Mouse (Mus musculus): ENCODE results near the gene Mog. TPM values are rescaled to one million over a fixed set of nuclear protein-coding genes. Genes with fewer than 3 reads are reported as not detected.

The Mog gene
- polyA plus RNA-seq (2017; shearing (Covaris generic)), result not detected

DNA sequence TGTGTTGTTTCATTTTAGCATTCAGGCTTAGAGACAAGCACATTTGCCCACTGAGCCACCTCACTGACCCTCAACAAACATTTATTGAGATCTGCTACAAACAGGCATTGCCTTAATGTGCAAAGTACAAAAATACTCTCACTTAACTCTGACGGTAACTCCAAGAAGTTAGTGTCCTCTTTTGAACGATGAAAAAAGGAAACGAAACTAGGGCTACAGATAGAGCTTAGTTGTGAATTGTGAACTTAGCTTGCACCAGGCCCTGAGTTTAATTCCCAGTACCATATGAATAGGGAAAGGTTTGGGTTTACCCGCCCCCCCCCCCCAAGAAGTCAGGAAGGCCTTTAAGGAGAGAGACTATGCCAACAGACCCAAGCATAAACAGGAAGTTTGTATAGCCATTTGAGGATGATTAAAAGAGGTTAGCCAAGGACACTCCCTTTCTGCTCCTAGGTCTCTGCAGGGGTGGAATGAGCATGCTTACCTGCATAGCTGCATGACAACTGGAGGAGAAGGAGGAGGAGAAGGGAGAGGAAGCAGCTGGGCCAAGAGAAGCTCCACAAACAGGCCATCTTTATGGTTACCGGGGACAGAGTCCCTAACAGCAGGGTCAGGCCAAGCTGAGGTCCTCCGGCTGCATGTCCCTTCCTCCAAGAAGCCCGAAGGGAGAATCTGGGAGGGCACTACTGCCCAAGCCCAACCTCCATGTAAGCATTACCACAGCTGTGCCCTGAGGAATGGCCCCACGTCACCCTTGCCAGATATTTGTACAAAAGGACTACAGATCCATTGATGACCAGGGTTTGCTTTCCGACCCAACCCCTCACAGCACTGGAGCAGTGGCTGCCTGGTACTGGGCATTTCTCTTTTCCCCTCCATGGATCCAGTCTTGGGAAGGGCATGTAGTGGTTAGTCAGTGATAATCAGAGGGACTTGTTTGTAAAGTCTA, at the start of gene Mog:
TSS of gene Mog (minus strand) at position 771 of the 949 bp plus-strand sequence.

DNA sequence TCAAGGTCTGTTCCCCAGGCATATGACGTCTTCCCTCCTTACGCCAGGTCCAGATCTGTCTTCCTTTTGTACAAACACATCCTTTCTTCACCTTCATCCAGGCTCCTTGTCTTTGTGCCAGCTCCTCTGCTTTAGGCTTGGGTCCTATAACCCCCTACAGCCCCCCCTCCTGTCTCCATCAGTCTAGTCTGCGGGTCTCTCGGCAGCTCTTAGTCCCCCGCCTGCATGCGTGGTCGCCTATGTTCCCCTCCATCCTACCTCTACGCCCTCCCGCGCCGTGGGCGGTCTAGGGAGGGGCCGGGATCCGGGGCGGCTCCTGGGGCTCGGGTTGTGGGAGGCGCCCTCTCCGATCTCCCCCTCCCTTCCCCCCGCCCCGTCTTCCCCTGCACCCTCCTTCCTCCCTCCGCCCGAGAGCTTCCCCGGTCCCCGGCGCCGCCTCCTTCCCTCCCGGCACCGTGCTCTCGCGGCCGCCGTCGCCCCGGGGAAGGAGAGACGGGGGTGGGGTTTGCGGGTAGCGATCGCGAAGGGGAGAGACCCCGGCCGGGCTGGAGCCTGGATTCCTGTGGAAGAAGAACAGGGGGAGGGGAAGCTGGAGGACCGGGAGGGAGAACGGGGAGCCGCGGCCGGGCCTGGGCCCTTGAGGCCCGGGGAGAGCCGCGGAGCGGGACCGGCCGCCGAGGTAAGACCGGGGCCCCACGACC, 22.6 kb upstream of the Mog start, which contains the start of gene Gabbr1:
TSS of gene Gabbr1 (plus strand) at position 356 of the 701 bp plus-strand sequence.

DNA sequence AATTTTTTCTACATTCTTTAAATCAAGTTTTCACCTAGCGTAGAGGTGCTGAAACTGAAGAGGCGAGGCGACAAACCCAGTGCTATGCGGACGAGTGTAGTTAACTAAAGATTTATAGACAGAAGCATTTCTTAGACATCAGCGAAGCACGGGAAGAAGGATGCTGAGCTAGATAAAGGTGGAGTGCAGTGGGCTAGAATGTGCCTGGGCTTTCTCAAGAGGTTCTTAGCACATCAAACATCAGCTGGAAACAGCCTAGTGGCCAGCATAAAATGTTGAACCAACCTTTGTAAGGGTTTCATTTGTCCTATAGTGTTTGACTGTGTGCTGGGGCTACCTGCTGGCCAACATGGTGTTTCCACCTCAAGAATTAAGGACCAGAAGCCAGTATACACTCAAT, 22.3 kb downstream of the Mog start, which contains the start of gene Zfp57:
TSS of gene Zfp57 (plus strand) at position 301 of the 400 bp plus-strand sequence.

DNA sequence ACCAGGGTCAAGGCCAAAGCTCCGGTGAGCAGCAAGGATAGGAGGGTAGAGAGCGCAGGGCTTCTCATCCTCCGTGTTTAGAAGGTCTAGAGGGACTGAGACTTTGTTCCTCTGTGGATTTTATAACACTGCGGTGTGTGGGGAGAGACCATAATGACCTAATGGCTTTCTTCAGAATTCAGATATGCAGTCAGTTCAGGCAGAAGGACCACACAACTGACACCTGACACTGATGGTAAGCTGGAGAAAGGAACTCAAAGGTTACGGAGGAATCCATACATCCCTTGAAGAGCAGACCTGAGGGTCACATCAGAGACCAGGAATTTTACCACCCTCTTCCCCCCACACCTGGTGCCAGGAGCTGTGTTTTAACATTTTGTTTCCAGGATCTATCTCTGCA, 33.8 kb downstream of the Mog start, which contains the start of gene H2-M5:
TSS of gene H2-M5 (minus strand) at position 101 of the 400 bp plus-strand sequence.

DNA sequence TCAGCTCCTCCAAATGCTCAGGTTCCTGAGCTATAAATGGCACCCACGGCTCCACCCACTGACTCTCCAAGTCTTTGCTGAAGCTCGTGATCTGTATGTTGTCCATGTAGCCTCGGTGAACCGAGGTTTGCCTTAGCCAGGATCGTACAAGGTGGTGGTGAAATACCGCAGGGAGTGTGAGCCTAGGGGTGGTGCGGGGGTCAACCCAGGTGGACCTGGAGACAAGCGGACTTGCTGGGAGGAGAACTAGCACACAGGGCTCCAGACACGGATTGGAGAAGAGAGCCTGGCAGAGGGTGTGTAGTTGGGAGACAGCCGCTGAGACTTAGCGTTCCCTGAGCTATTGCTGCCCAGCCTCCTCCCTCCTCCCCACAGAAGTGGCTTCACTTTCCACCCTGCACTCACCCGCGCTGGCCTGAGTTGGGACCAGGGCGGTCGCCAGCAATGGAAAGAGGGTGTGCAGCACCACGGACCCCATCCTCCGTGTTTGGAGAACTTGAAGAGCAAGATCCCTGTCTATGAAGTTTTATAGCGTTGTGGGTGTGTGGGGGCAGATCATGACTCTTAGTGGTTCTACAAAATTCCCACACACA, 41.9 kb downstream of the Mog start, which contains the start of gene 2410137M14Rik:
TSS of gene 2410137M14Rik (minus strand) at position 17 of the 593 bp plus-strand sequence.

Other genes with a start within 250 kb of the Mog start
- gene H2-M10.6, start 211.2 kb downstream of the Mog start, polyA plus RNA-seq (2017; shearing (Covaris generic)), result not detected
- 178 TPM for gene Trim26, start 186.3 kb downstream of the Mog start, polyA plus RNA-seq (2017; shearing (Covaris generic))
- 0.31 TPM for gene Trim15, start 156.2 kb downstream of the Mog start, polyA plus RNA-seq (2017; shearing (Covaris generic))
- not detected for gene Trim10, start 153.8 kb downstream of the Mog start, polyA plus RNA-seq (2017; shearing (Covaris generic))
- gene Trim40, start 133.3 kb downstream of the Mog start, polyA plus RNA-seq (2017; shearing (Covaris generic)), result not detected
- not detected for gene Trim31, start 125.3 kb downstream of the Mog start, polyA plus RNA-seq (2017; shearing (Covaris generic))
- not detected for gene Rnf39, start 80.5 kb downstream of the Mog start, polyA plus RNA-seq (2017; shearing (Covaris generic))
- 176 TPM for gene Ppp1r11, start 71.7 kb downstream of the Mog start, polyA plus RNA-seq (2017; shearing (Covaris generic))
- 108 TPM for gene Znrd1, start 64.8 kb downstream of the Mog start, polyA plus RNA-seq (2017; shearing (Covaris generic))
- 4.0 TPM for gene Znrd1as, start 64.8 kb downstream of the Mog start, polyA plus RNA-seq (2017; shearing (Covaris generic))
- not detected for gene 2410137M14Rik, start 42.2 kb downstream of the Mog start, polyA plus RNA-seq (2017; shearing (Covaris generic))
- gene H2-M5, start 33.9 kb downstream of the Mog start, polyA plus RNA-seq (2017; shearing (Covaris generic)), result 0.20 TPM
- gene Zfp57, start 22.2 kb downstream of the Mog start, polyA plus RNA-seq (2017; shearing (Covaris generic)), result not detected
- gene Gabbr1, start 22.6 kb upstream of the Mog start, polyA plus RNA-seq (2017; shearing (Covaris generic)), result 10.5 TPM
- gene Olfr90, start 65.1 kb upstream of the Mog start, polyA plus RNA-seq (2017; shearing (Covaris generic)), result 0.09 TPM
- gene Olfr91, start 74.9 kb upstream of the Mog start, polyA plus RNA-seq (2017; shearing (Covaris generic)), result not detected
- not detected for gene Olfr92, start 96.7 kb upstream of the Mog start, polyA plus RNA-seq (2017; shearing (Covaris generic))
- not detected for gene Olfr93, start 138.1 kb upstream of the Mog start, polyA plus RNA-seq (2017; shearing (Covaris generic))
- 0.30 TPM for gene Ubd, start 170.5 kb upstream of the Mog start, polyA plus RNA-seq (2017; shearing (Covaris generic))
- not detected for gene Olfr94, start 177.6 kb upstream of the Mog start, polyA plus RNA-seq (2017; shearing (Covaris generic))
- not detected for gene Olfr95, start 189.7 kb upstream of the Mog start, polyA plus RNA-seq (2017; shearing (Covaris generic))
- gene Olfr96, start 196.7 kb upstream of the Mog start, polyA plus RNA-seq (2017; shearing (Covaris generic)), result not detected
- not detected for gene Olfr97, start 213.9 kb upstream of the Mog start, polyA plus RNA-seq (2017; shearing (Covaris generic))
- not detected for gene Olfr98, start 240.4 kb upstream of the Mog start, polyA plus RNA-seq (2017; shearing (Covaris generic))
- 132 TPM for gene H2-M3, start 246.8 kb upstream of the Mog start, polyA plus RNA-seq (2017; shearing (Covaris generic))

All from CD4-positive, CD25-positive, alpha-beta regulatory T cell, adult 9 weeks (primary cell).